ENCODE assay signal across 8 mouse cellular contexts in the genomic region with DNA sequence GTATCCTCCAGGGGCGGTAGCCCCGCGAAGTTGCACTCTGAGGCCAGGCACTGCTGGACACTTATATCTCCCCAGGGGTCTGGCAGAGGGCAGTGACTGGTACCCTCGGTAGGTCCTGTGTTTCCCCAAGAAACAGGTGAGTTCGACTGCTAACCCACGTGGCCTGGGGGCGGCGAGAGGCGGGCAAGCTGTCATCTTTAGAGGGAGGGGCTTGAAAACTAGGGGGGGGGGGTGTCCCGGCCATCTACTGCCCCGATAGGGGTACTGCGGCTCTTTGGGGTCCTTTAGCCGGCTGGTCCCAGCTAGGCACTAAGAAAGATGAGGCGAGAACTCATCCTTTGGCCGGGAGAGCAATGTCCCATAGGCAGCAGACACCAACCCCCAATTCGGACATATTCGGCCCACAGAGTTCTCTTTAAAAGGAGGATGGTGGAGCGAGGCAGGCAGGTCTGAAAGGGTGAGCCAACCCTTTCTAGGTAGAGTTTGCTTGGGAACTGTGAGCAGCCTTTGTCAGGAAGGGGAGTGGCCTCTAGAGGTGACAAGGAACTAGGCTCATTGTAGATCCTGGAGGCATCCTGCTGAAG. TPM values are rescaled to one million over a fixed set of nuclear protein-coding genes. Genes with fewer than 3 reads are reported as not detected.
DNase-seq lines count a peak whose midpoint lies in the region; ATAC-seq and TF ChIP-seq lines count a peak whose summit lies in the region.

No protein-coding gene starts in this region.

- ATAC-seq in forebrain, embryonic 16.5 days: peak; percentile 72
- peak; percentile 84 for ATAC-seq in kidney, embryonic 15.5 days (replicated peaks; ENCODE audit: low FRiP score)
- ATAC-seq in midbrain, embryonic 13.5 days: peak; percentile 91

- TF ChIP-seq CTCF in gastrocnemius, adult 2 months (IDR thresholded peaks at IDR 0.05): 0 out of 2 replicates have a peak, but pooled peaks have one; percentile 1

- H3K9ac ChIP-seq in forebrain, embryonic 16.5 days (replicated peaks; ENCODE audit: low read depth, low read length): peak overlapping the region; percentile 85
- peak overlapping the region; percentile 63 for H3K9ac ChIP-seq in kidney, embryonic 15.5 days
- peak overlapping the region; percentile 76 for H3K9ac ChIP-seq in midbrain, embryonic 13.5 days (replicated peaks)

- peaks cover 14% of the 10 kb centered on the region for H3K4me1 ChIP-seq in forebrain, embryonic 16.5 days (replicated peaks; ENCODE audit: control insufficient read depth, insufficient read depth, low read length)
- peaks cover 18% of the 10 kb centered on the region for H3K4me1 ChIP-seq in kidney, embryonic 15.5 days
- peaks cover 17% of the 10 kb centered on the region for H3K4me1 ChIP-seq in midbrain, embryonic 13.5 days (replicated peaks)

- WGBS in forebrain, embryonic 16.5 days: under 1% methylated on average over 18 of the region's 18 CpGs
- 0% methylated on average over 18 of the region's 18 CpGs for WGBS in kidney, embryonic 15.5 days
- under 1% methylated on average over 18 of the region's 18 CpGs for WGBS in midbrain, embryonic 13.5 days

- no peaks in the 10 kb centered on the region for H3K9me3 ChIP-seq in forebrain, embryonic 16.5 days (ENCODE audit: control insufficient read depth, low read length)
- no peaks in the 10 kb centered on the region for H3K9me3 ChIP-seq in kidney, embryonic 15.5 days (replicated peaks)
- H3K9me3 ChIP-seq in midbrain, embryonic 13.5 days: no peaks in the 10 kb centered on the region

- H3K4me2 ChIP-seq in forebrain, embryonic 16.5 days (ENCODE audit: low read length): peak overlapping the region; percentile 71
- H3K4me2 ChIP-seq in kidney, embryonic 15.5 days: peak overlapping the region; percentile 84
- peak overlapping the region; percentile 79 for H3K4me2 ChIP-seq in midbrain, embryonic 13.5 days (replicated peaks)

- H3K27ac ChIP-seq in gastrocnemius, adult 2 months: peak overlapping the region; percentile 96
- H3K27ac ChIP-seq in forebrain, embryonic 16.5 days (ENCODE audit: low read length): peak overlapping the region; percentile 69
- peak overlapping the region; percentile 45; the same call in 1 of the 2 replicates for H3K27ac ChIP-seq in kidney, embryonic 15.5 days
- peak overlapping the region; percentile 62 for H3K27ac ChIP-seq in midbrain, embryonic 13.5 days

- 0 out of 2 replicates have a peak, but pooled peaks cover 2% of the 10 kb centered on the region for H3K27me3 ChIP-seq in forebrain, embryonic 16.5 days (replicated peaks; ENCODE audit: control insufficient read depth, insufficient read depth, low read length)
- peaks cover 24% of the 10 kb centered on the region for H3K27me3 ChIP-seq in kidney, embryonic 15.5 days
- H3K27me3 ChIP-seq in midbrain, embryonic 13.5 days: peaks cover 16% of the 10 kb centered on the region

- DNase-seq in gastrocnemius, adult 2 months: no peak
- no peak for DNase-seq in gastrocnemius, postnatal 36 days
- peak; percentile 73 for DNase-seq in 416B (ENCODE audit: low read depth)
- peak; percentile 39 for DNase-seq in adipocyte (ENCODE audit: low spot score)
- no peak for DNase-seq in left cerebral cortex, postnatal 36 days (ENCODE audit: low spot score in 2 of 2)

- H3K36me3 ChIP-seq in forebrain, embryonic 16.5 days (ENCODE audit: control insufficient read depth, insufficient read depth): no peaks in the 10 kb centered on the region
- no peaks in the 10 kb centered on the region for H3K36me3 ChIP-seq in kidney, embryonic 15.5 days
- H3K36me3 ChIP-seq in midbrain, embryonic 13.5 days: peaks cover 2% of the 10 kb centered on the region; the same call in 1 of the 2 replicates

- intact Hi-C loops in gastrocnemius, adult 2 months (cut with DNase I): no loop called here
- intact Hi-C loops in gastrocnemius, postnatal 36 days (cut with DNase I): no loop called here
- intact Hi-C loops in left cerebral cortex, postnatal 36 days (cut with DNase I): loop anchor here (2.0 kb wide), 1 partner anchor 16 kb away; a partner anchor contains a TSS

- H3K4me3 ChIP-seq in gastrocnemius, adult 2 months: peak overlapping the region; percentile 90
- H3K4me3 ChIP-seq in forebrain, embryonic 16.5 days (replicated peaks; ENCODE audit: low read length): peak overlapping the region; percentile 84
- peak overlapping the region; percentile 76 for H3K4me3 ChIP-seq in kidney, embryonic 15.5 days (replicated peaks)
- H3K4me3 ChIP-seq in midbrain, embryonic 13.5 days (replicated peaks): peak overlapping the region; percentile 71

RNA-seq across cellular contexts. Expression of a gene that starts 0.4 kb away (rescaled TPM):
- total RNA-seq in gastrocnemius, adult 2 months (2021): 10 to 100 TPM in 1 of 2 experiments, 1 to 10 TPM in 1; 9.6 to 11.3 TPM
- 10 to 100 TPM in 1 of 2 experiments, 1 to 10 TPM in 1; 8.7 to 10.4 TPM for total RNA-seq in gastrocnemius, postnatal 36 days (2021)
- 24.8 and 25.2 TPM in 2 replicates for polyA plus RNA-seq in forebrain, embryonic 16.5 days (2015; fragmentation: Nextera tagmentation; extraction: Ambion mirVana)
- 11.5 TPM in 2 replicates for polyA plus RNA-seq in kidney, embryonic 15.5 days (2015; fragmentation: Nextera tagmentation; extraction: Ambion mirVana)
- 21.5 and 23.8 TPM in 2 replicates for polyA plus RNA-seq in midbrain, embryonic 13.5 days (2015; fragmentation: Nextera tagmentation; extraction: Ambion mirVana)
- total RNA-seq in left cerebral cortex, postnatal 36 days (2021): 10 to 100 TPM; 23.9 to 27.1 TPM

RNA-seq across cellular contexts. Expression of a gene that starts 15.3 kb away (rescaled TPM):
- total RNA-seq in gastrocnemius, adult 2 months (2021): 10 to 100 TPM; 22.0 to 22.7 TPM
- total RNA-seq in gastrocnemius, postnatal 36 days (2021): 10 to 100 TPM; 16.4 to 19.1 TPM
- polyA plus RNA-seq in forebrain, embryonic 16.5 days (2015; fragmentation: Nextera tagmentation; extraction: Ambion mirVana): 115 and 140 TPM in 2 replicates
- 79.0 and 82.1 TPM in 2 replicates for polyA plus RNA-seq in kidney, embryonic 15.5 days (2015; fragmentation: Nextera tagmentation; extraction: Ambion mirVana)
- polyA plus RNA-seq in midbrain, embryonic 13.5 days (2015; fragmentation: Nextera tagmentation; extraction: Ambion mirVana): 126 and 132 TPM in 2 replicates
- 10 to 100 TPM; 48.3 to 72.1 TPM for total RNA-seq in left cerebral cortex, postnatal 36 days (2021)

RNA-seq across cellular contexts. Expression of a gene that starts 18.3 kb away (rescaled TPM):
- total RNA-seq in gastrocnemius, adult 2 months (2021): under 1 TPM; 0.54 to 0.81 TPM
- total RNA-seq in gastrocnemius, postnatal 36 days (2021): under 1 TPM; 0.59 to 0.61 TPM
- 0.91 and 1.3 TPM in 2 replicates for polyA plus RNA-seq in forebrain, embryonic 16.5 days (2015; fragmentation: Nextera tagmentation; extraction: Ambion mirVana)
- polyA plus RNA-seq in kidney, embryonic 15.5 days (2015; fragmentation: Nextera tagmentation; extraction: Ambion mirVana): 2.6 TPM in 2 replicates
- 1.2 and 2.3 TPM in 2 replicates for polyA plus RNA-seq in midbrain, embryonic 13.5 days (2015; fragmentation: Nextera tagmentation; extraction: Ambion mirVana)
- total RNA-seq in left cerebral cortex, postnatal 36 days (2021): 1 to 10 TPM in 1 of 2 experiments, under 1 TPM in 1; 0.81 to 2.6 TPM

RNA-seq across cellular contexts. Expression of a gene that starts 39.9 kb away (rescaled TPM):
- total RNA-seq in gastrocnemius, adult 2 months (2021): not detected
- total RNA-seq in gastrocnemius, postnatal 36 days (2021): not detected
- polyA plus RNA-seq in forebrain, embryonic 16.5 days (2015; fragmentation: Nextera tagmentation; extraction: Ambion mirVana): not detected in 2 replicates
- not detected in 2 replicates for polyA plus RNA-seq in kidney, embryonic 15.5 days (2015; fragmentation: Nextera tagmentation; extraction: Ambion mirVana)
- not detected in 2 replicates for polyA plus RNA-seq in midbrain, embryonic 13.5 days (2015; fragmentation: Nextera tagmentation; extraction: Ambion mirVana)
- total RNA-seq in left cerebral cortex, postnatal 36 days (2021): not detected

RNA-seq across cellular contexts. Expression of a gene that starts 47.1 kb away (rescaled TPM):
- total RNA-seq in gastrocnemius, adult 2 months (2021): under 1 TPM in 1 of 2 experiments, not detected in 1; 0.22 TPM
- total RNA-seq in gastrocnemius, postnatal 36 days (2021): under 1 TPM in 1 of 2 experiments, not detected in 1; 0.28 TPM
- polyA plus RNA-seq in forebrain, embryonic 16.5 days (2015; fragmentation: Nextera tagmentation; extraction: Ambion mirVana): 117 and 140 TPM in 2 replicates
- polyA plus RNA-seq in kidney, embryonic 15.5 days (2015; fragmentation: Nextera tagmentation; extraction: Ambion mirVana): 1.6 and 2.2 TPM in 2 replicates
- polyA plus RNA-seq in midbrain, embryonic 13.5 days (2015; fragmentation: Nextera tagmentation; extraction: Ambion mirVana): 18.9 and 19.9 TPM in 2 replicates
- 100 to 1,000 TPM; 353 to 360 TPM for total RNA-seq in left cerebral cortex, postnatal 36 days (2021)

Comparison
In these comparisons a context has a peak if more than half of its experiments do, and no peak if none do; other contexts are left out.
1. DNase-seq: peak in 416B (single experiment) and adipocyte (single experiment); none in gastrocnemius, adult 2 months (single experiment), gastrocnemius, postnatal 36 days (0 of 2) and left cerebral cortex, postnatal 36 days (0 of 2).
2. H3K27ac ChIP-seq: peak in every context shown above with its lines; median percentile 96 in gastrocnemius, adult 2 months; 69 in forebrain, embryonic 16.5 days; 62 in midbrain, embryonic 13.5 days; 45 in kidney, embryonic 15.5 days.
3. Peak in every context shown above with its lines, with median percentiles within 50 percentile points of each other: H3K4me3 ChIP-seq, ATAC-seq, H3K4me2 ChIP-seq and H3K9ac ChIP-seq.